Mouse (Mus musculus) MEL (cell line): ENCODE data around the gene Sh3gl2. TPM values are rescaled to one million over a fixed set of nuclear protein-coding genes. Genes with fewer than 3 reads are reported as not detected.

Experiments used
- DNase-seq: peaks from one replicate; pipeline ENCODE4 v3.0.0; 2011; ENCODE audit warnings: low read depth, low spot score
- H3K27ac ChIP-seq: 2 replicates; pipeline ENCODE4 v1.5.1; 2012; ENCODE audit warnings: low read depth, mild to moderate bottlenecking, control low read depth, low read length, moderate library complexity; ENCODE audit not compliant: control insufficient read depth
- H3K27me3 ChIP-seq, 2 experiments: fragments of 150-350 bp in 1 of 2; sonication (generic) in 1 of 2; 2 replicates each; pipeline ENCODE4 v1.6.1; 2012; ENCODE audit warnings: low read length in 2 of 2, mild to moderate bottlenecking in 2 of 2, improper control_type of control experiment in 1 of 2, moderate library complexity in 1 of 2; ENCODE audit not compliant: insufficient read depth in 2 of 2, control insufficient read depth in 1 of 2
- H3K36me3 ChIP-seq, 2 experiments: 2 replicates each; pipeline ENCODE4 v1.6.1; 2012 to 2014; ENCODE audit warnings: low read length in 2 of 2, improper control_type of control experiment in 1 of 2, inconsistent platforms in 1 of 2, mild to moderate bottlenecking in 1 of 2; ENCODE audit not compliant: insufficient read depth in 2 of 2, control insufficient read depth in 1 of 2
- H3K4me1 ChIP-seq, 2 experiments: fragments of 150-350 bp in 1 of 2; sonication (generic) in 1 of 2; 2 replicates each; pipeline ENCODE4 v1.6.1; 2012; ENCODE audit warnings: low read length in 2 of 2, improper control_type of control experiment in 1 of 2, mild to moderate bottlenecking in 1 of 2; ENCODE audit not compliant: insufficient read depth in 2 of 2, control insufficient read depth in 1 of 2
- H3K4me3 ChIP-seq, 2 experiments: fragments of 150-350 bp in 1 of 2; sonication (generic) in 1 of 2; 2 replicates each; pipeline ENCODE4 v1.5.1; 2012; ENCODE audit warnings: low read depth in 2 of 2, low read length in 2 of 2, mild to moderate bottlenecking in 2 of 2, moderate library complexity in 2 of 2, control low read depth in 1 of 2, improper control_type of control experiment in 1 of 2; ENCODE audit not compliant: control insufficient read depth in 1 of 2, insufficient read depth in 1 of 2
- H3K79me2 ChIP-seq: 2 replicates; pipeline ENCODE4 v1.6.1; 2012; ENCODE audit warnings: mild to moderate bottlenecking, low read length, moderate library complexity; ENCODE audit not compliant: control insufficient read depth, poor library complexity, insufficient read depth
- H3K9ac ChIP-seq: 2 replicates; pipeline ENCODE4 v1.6.1; 2012; ENCODE audit warnings: low read depth, mild to moderate bottlenecking, control low read depth, low read length, moderate library complexity; ENCODE audit not compliant: control insufficient read depth, poor library complexity, severe bottlenecking
- H3K9me3 ChIP-seq: fragments of 150-350 bp; sonication (generic); replicated peaks from 2 replicates; pipeline ENCODE4 v1.6.1; 2012; ENCODE audit warnings: mild to moderate bottlenecking, low read length, improper control_type of control experiment, moderate library complexity; ENCODE audit not compliant: insufficient read depth
- CHD1 ChIP-seq: IDR thresholded peaks from 2 replicates; pipeline ENCODE4 v1.6.1; 2012; ENCODE audit warnings: low read depth, mild to moderate bottlenecking, inconsistent platforms, low read length, improper control_type of control experiment
- CHD2 ChIP-seq: IDR thresholded peaks from 2 replicates; pipeline ENCODE4 v1.6.1; 2011; ENCODE audit warnings: low read length, improper control_type of control experiment
- ELF1 ChIP-seq: IDR thresholded peaks from 2 replicates; pipeline ENCODE4 v1.6.1; 2014; ENCODE audit warnings: low read depth, mild to moderate bottlenecking, inconsistent platforms, low read length, improper control_type of control experiment, moderate library complexity
- GATA1 ChIP-seq: IDR thresholded peaks from 2 replicates; pipeline ENCODE4 v1.6.1; 2011; ENCODE audit warnings: low read depth, low read length, improper control_type of control experiment
- MAFK ChIP-seq: IDR thresholded peaks from 2 replicates; pipeline ENCODE4 v1.6.1; 2011; ENCODE audit warnings: low read depth, mild to moderate bottlenecking, low read length, improper control_type of control experiment, borderline replicate concordance
- MAX ChIP-seq: IDR thresholded peaks from 2 replicates; pipeline ENCODE4 v1.6.1; 2011; ENCODE audit warnings: low read length, improper control_type of control experiment
- MAZ ChIP-seq: IDR thresholded peaks from 2 replicates; pipeline ENCODE4 v1.6.1; 2012; ENCODE audit warnings: low read depth, mild to moderate bottlenecking, inconsistent platforms, low read length, improper control_type of control experiment
- MYC ChIP-seq: IDR thresholded peaks from 2 replicates; pipeline ENCODE4 v1.6.1; 2011; ENCODE audit warnings: low read depth, mild to moderate bottlenecking, low read length, improper control_type of control experiment, moderate library complexity
- NRF1 ChIP-seq: IDR thresholded peaks from 2 replicates; pipeline ENCODE4 v1.6.1; 2014; ENCODE audit warnings: low read depth, mild to moderate bottlenecking, inconsistent platforms, low read length, improper control_type of control experiment, moderate library complexity; ENCODE audit not compliant: poor library complexity, insufficient read depth, severe bottlenecking
- POLR2AphosphoS2 ChIP-seq: IDR thresholded peaks from 2 replicates; pipeline ENCODE4 v1.6.1; 2011; ENCODE audit warnings: low read length, improper control_type of control experiment
- RCOR1 ChIP-seq: IDR thresholded peaks from 2 replicates; pipeline ENCODE4 v1.6.1; 2012; ENCODE audit warnings: low read depth, mild to moderate bottlenecking, inconsistent platforms, low read length, improper control_type of control experiment
- TCF12 ChIP-seq: IDR thresholded peaks from 2 replicates; pipeline ENCODE4 v1.6.1; 2014; ENCODE audit warnings: low read depth, mild to moderate bottlenecking, inconsistent platforms, low read length, improper control_type of control experiment, moderate library complexity
- UBTF ChIP-seq: IDR thresholded peaks from 2 replicates; pipeline ENCODE4 v1.6.1; 2012; ENCODE audit warnings: low read depth, mild to moderate bottlenecking, inconsistent platforms, low read length, improper control_type of control experiment, moderate library complexity, borderline replicate concordance; ENCODE audit not compliant: insufficient read depth
- USF1 ChIP-seq: IDR thresholded peaks from 2 replicates; pipeline ENCODE4 v1.6.1; 2014; ENCODE audit warnings: low read depth, mild to moderate bottlenecking, inconsistent platforms, low read length, improper control_type of control experiment, moderate library complexity
- USF2 ChIP-seq, 2 experiments: IDR thresholded peaks; 2 replicates each; pipeline ENCODE4 v1.6.1; 2011 to 2012; ENCODE audit warnings: improper control_type of control experiment in 2 of 2, low read length in 2 of 2, borderline replicate concordance in 1 of 2, inconsistent platforms in 1 of 2, low read depth in 1 of 2, mild to moderate bottlenecking in 1 of 2; ENCODE audit not compliant: insufficient read depth in 1 of 2
- ZMIZ1 ChIP-seq: IDR thresholded peaks from 2 replicates; pipeline ENCODE4 v1.6.1; 2012; ENCODE audit warnings: low read depth, mild to moderate bottlenecking, inconsistent platforms, low read length, improper control_type of control experiment, moderate library complexity
- polyA plus RNA-seq, 2 experiments: library from polyadenylated mRNA; stranded (reverse) in 1 of 2; unstranded in 1 of 2; fragments of >175 nt in 1 of 2; fragments of >200 nt in 1 of 2; gene quantifications; 2 replicates each; pipeline versions ENCODE4 v1.2.1 to v1.2.4; 2012; ENCODE audit warnings: low replicate concordance in 2 of 2, low read depth in 1 of 2; ENCODE audit not compliant: insufficient read length in 2 of 2, insufficient read depth in 1 of 2, missing spikeins in 1 of 2
- total RNA-seq: library from RNA; depleted of rRNA; stranded (reverse); fragments of 300-350 nt; gene quantifications from 2 replicates; pipeline ENCODE4 v1.2.3, GENCODE M21; 2012

Sh3gl2 gene
- total and polyA plus RNA-seq, 3 experiments, result not detected

DNA sequence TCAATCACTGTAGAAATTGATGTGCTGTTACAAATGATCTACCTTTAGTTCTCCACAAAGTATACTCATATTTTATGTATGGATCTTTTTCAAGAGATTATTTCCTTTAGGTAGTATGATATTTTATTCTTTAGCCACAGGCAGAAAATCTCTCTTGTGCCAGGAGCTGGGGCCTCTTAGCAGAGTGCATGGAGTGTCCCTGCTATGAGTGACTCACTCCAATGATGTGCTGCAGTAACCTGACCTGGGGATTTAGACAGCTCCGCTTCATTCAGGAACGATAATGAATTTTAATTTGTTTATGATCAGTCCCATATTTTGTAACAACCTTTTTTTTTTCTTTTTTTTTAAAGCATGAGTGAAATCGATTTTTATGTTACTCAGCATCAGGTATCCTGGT, 36.7 kb downstream of the Sh3gl2 start:
- Histone ChIP-seq H3K9me3 (no peaks in the 10 kb centered on the region), H3K9ac (no peak overlapping the region), H3K36me3 (no peaks in the 10 kb centered on the region), H3K4me1 (no peaks in the 10 kb centered on the region), H3K27me3 (no peaks in the 10 kb centered on the region), H3K4me3 (no peak overlapping the region), H3K27ac (no peak overlapping the region), H3K79me2 (no peaks in the 10 kb centered on the region)
- no peak for DNase-seq
- TF ChIP-seq USF2 (IDR thresholded peaks at IDR 0.05; ENCODE audit: borderline replicate concordance in 1 of 2, insufficient read depth in 1 of 2, low read depth in 1 of 2, low read length in 2 of 2) (no peak), MYC (no peak), TCF12 (no peak), CHD1 (no peak), CHD2 (no peak), USF1 (no peak), ELF1 (no peak), MAZ (no peak), RCOR1 (no peak), POLR2AphosphoS2 (no peak), MAX (no peak), ZMIZ1 (no peak), UBTF (no peak), MAFK (no peak)

DNA sequence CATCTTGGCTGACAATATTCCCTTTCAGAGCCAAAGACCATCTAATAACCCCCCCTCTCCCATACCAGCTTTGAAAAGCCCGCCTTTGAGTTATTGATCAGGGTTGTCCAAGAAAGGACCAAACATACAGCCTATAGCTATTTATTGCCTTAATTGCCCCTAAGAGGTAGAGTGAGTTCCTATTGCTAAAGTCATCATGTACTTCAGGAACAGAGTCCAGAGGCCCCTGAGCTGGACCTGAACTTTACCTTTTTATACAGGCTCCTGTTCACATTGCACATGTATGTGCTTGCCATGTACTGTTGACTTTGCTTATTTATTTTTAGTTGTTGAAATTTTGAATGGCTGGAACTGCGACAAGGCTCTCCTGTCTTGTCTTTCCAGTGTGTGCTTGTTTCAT, 37.6 kb downstream of the Sh3gl2 start:
- Histone ChIP-seq H3K27me3 (no peaks in the 10 kb centered on the region), H3K9ac (no peak overlapping the region), H3K9me3 (no peaks in the 10 kb centered on the region), H3K4me3 (no peak overlapping the region), H3K79me2 (no peaks in the 10 kb centered on the region)
- TF ChIP-seq NRF1, result no peak
- no peak for TF ChIP-seq TCF12
- TF ChIP-seq GATA1, result no peak
- TF ChIP-seq, all 39 proteins: peak for 0
- Histone ChIP-seq H3K36me3 (no peaks in the 10 kb centered on the region), H3K27ac (no peak overlapping the region), H3K4me1 (no peaks in the 10 kb centered on the region)
- DNase-seq, result no peak
